Mouse (Mus musculus) bone marrow macrophage, adult 2 months (primary cell): Measurements from ENCODE around the gene Ube2u.

ENCODE experiments used
- CTCF ChIP-seq: IDR thresholded peaks from 2 replicates; pipeline ENCODE4 v1.5.1; 2012; ENCODE audit warnings: low read depth, mild to moderate bottlenecking, low read length, moderate library complexity
- POLR2A ChIP-seq: IDR thresholded peaks from 2 replicates; pipeline ENCODE4 v1.6.1; 2012; ENCODE audit warnings: mild to moderate bottlenecking, low read depth, low read length, borderline replicate concordance

- no peak for TF ChIP-seq CTCF
- no peak for TF ChIP-seq POLR2A
Measured at GRCm38 (mm10) chr4:100436169-100436547, 42.5 kb upstream of the Ube2u start.
